Mouse (Mus musculus) T-cell, adult 66 days (primary cell): ENCODE data around the gene Gm10229. TPM values are rescaled to one million over a fixed set of nuclear protein-coding genes. Genes with fewer than 3 reads are reported as not detected.

ENCODE experiments used
- total RNA-seq, 2 experiments: library from RNA; stranded (reverse); gene quantifications; 3 replicates in 1 of 2; 4 replicates in 1 of 2; pipeline ENCODE4 v1.2.4; 2023

Gm10229 gene
- total RNA-seq = not detected

DNA sequence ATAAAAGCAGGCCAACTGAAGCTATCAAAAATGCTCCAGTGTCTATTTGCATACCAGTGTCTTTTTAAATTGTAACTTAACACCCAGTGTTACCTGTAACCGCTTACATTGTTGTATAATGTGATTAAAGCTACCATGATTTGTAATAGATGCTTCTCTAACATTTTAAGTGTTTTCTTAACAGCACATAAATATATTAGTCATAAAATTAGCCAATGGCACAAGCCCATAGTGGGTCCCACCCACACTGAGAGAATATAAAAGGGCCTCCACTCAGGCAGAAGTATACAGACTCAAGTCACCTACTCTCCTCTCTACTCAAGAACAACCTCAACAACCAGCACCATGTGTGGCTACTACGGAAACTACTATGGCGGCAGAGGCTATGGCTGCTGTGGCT is at the start of gene Gm10229:
Gene Gm10229 (plus strand): TSS at position 301 of the 400 bp plus-strand sequence.

DNA sequence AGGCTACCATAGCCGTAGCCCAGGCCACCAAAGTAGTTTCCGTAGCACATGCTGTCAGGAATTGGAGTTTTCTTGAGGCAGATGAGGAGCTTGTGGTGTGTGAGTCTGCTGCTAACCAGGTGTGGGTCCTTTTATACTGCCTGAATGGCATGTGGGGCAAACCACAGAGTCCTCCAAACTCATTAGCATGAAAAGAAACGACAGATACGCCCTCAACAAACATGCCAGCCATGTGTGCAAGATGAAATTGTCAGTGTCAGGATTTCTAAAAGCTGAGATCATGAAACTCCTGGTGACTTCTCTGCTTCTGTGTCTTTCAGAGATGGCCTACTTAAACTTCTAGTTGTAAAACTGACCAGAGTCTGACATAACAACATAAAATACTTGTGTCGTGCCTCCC is 4.4 kb upstream of the Gm10229 start, which contains the start of gene Krtap22-2:
Gene Krtap22-2 (minus strand): TSS at position 101 of the 400 bp plus-strand sequence.

GRCm38 (mm10) chr16:89031399-89031798 is 16.3 kb downstream of the Gm10229 start, which contains the start of gene Krtap6-1:
TSS of gene Krtap6-1 (plus strand) at chr16:89031699.

DNA sequence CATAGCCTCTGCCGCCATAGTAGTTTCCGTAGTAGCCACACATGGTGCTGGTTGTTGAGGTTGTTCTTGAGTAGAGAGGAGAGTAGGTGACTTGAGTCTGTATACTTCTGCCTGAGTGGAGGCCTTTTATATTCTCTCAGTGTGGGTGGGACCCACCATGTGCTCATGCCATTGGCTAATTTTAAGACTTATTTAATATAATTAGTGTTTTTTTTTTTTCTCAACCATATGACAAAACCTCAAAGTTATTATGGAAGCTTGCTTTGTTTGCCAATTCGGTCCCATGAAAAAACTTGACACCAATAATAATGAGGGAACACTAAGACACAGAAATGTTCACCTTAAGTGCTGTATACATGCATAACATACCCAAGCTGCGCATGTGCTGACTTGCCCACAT is 26.3 kb downstream of the Gm10229 start, which contains the start of gene Gm10228:
Gene Gm10228 (minus strand): TSS at position 101 of the 400 bp plus-strand sequence.

GRCm38 (mm10) chr16:89047783-89048182 is 32.7 kb downstream of the Gm10229 start, which contains the start of gene Krtap6-5:
TSS of gene Krtap6-5 (minus strand) at chr16:89047883.

GRCm38 (mm10) chr16:89063902-89064301 is 48.8 kb downstream of the Gm10229 start, which contains the start of gene 1110025L11Rik:
TSS of gene 1110025L11Rik (minus strand) at chr16:89064002.

Other genes starting within 250 kb of the Gm10229 start
- gene 2310057N15Rik, start 241.1 kb upstream of the Gm10229 start, total RNA-seq = not detected
- not detected for gene Gm5965, start 237.4 kb upstream of the Gm10229 start, total RNA-seq
- not detected for gene Gm20741, start 203.1 kb upstream of the Gm10229 start, total RNA-seq
- gene Krtap15, start 195.1 kb upstream of the Gm10229 start, total RNA-seq = not detected
- not detected for gene Krtap14, start 189.1 kb upstream of the Gm10229 start, total RNA-seq
- gene Krtap19-1, start 145.9 kb upstream of the Gm10229 start, total RNA-seq = not detected
- not detected for gene Krtap19-2, start 141.0 kb upstream of the Gm10229 start, total RNA-seq
- not detected for gene Krtap19-3, start 137.2 kb upstream of the Gm10229 start, total RNA-seq
- not detected for gene Krtap19-4, start 130.2 kb upstream of the Gm10229 start, total RNA-seq
- not detected for gene Krtap19-5, start 118.8 kb upstream of the Gm10229 start, total RNA-seq
- not detected for gene Krtap19-9b, start 83.0 kb upstream of the Gm10229 start, total RNA-seq
- gene Krtap16-3, start 52.4 kb upstream of the Gm10229 start, total RNA-seq = not detected
- not detected for gene Krtap22-2, start 4.5 kb upstream of the Gm10229 start, total RNA-seq
- gene Krtap6-1, start 16.4 kb downstream of the Gm10229 start, total RNA-seq = not detected
- gene Gm10228, start 26.2 kb downstream of the Gm10229 start, total RNA-seq = not detected
- not detected for gene Krtap6-5, start 32.6 kb downstream of the Gm10229 start, total RNA-seq
- not detected for gene 1110025L11Rik, start 48.7 kb downstream of the Gm10229 start, total RNA-seq
- gene Krtap6-3, start 68.7 kb downstream of the Gm10229 start, total RNA-seq = not detected
- gene Gm6358, start 125.6 kb downstream of the Gm10229 start, total RNA-seq = not detected
- gene Gm10061, start 135.8 kb downstream of the Gm10229 start, total RNA-seq = not detected
- gene Gm9789, start 142.7 kb downstream of the Gm10229 start, total RNA-seq = not detected
- gene Gm7735, start 154.2 kb downstream of the Gm10229 start, total RNA-seq = not detected
- not detected for gene 1110057P08Rik, start 159.5 kb downstream of the Gm10229 start, total RNA-seq
- gene Krtap20-2, start 190.6 kb downstream of the Gm10229 start, total RNA-seq = not detected